Mouse (Mus musculus): ENCODE results near the gene Cdr2l.

Gene Cdr2l

GRCm38 (mm10) chr11:115441417-115441816 is 59.7 kb downstream of the Cdr2l start:
- no peak for ATAC-seq (ENCODE audit: low TSS enrichment)
